Mouse (Mus musculus) layer of hippocampus, postnatal 10 days (tissue): ENCODE results near the gene Aen. TPM values are rescaled to one million over a fixed set of nuclear protein-coding genes. Genes with fewer than 3 reads are reported as not detected.

Experiments
- DNase-seq, 2 experiments: peaks; one replicate each; pipeline ENCODE4 v3.0.0; 2021; ENCODE audit warnings: low spot score in 2 of 2
- microRNA-seq, 2 experiments: library from miRNA; unstranded; fragments of <30 nt; microRNA quantifications; one replicate each; pipeline ENCODE4 v1.2.0; 2021
- total RNA-seq, 2 experiments: library from RNA; stranded (reverse); gene quantifications; 2 replicates each; pipeline ENCODE4 v1.2.3; 2021

Gene Aen
- total RNA-seq, 2 experiments from 2014 or later = 32.3 to 36.5 TPM

GRCm38 (mm10) chr7:78927266-78927665 is 31.6 kb downstream of the Aen start:
- no peak for DNase-seq

- DNase-seq = no peak
Observed at GRCm38 (mm10) chr7:78938957-78939602, 43.4 kb downstream of the Aen start.

GRCm38 (mm10) chr7:78940971-78941370 is 45.3 kb downstream of the Aen start:
- DNase-seq = no peak

GRCm38 (mm10) chr7:78942544-78942943 is 46.9 kb downstream of the Aen start:
- DNase-seq = no peak

GRCm38 (mm10) chr7:78953886-78954572 is 58.4 kb downstream of the Aen start:
- DNase-seq = no peak

DNA sequence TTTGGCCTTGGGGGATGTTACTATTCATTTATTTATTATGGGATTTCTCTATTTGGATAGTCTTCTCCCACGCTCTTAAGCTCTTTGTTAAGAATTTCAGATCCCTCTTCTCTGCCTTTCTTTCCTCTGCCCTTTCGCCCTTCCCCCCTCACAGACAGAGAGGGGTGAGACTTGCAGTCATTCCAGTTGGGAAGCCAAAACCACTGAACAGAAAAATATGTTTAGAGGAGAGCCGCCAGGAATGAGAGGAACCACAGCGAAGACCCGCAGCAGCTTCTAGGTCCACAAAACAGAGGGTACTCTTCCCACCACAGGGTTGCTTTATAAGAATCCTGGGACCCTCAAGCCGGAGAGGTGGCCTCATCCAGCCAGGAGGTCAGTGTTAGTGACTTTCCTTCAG is 59.0 kb downstream of the Aen start:
- no peak for DNase-seq

DNA sequence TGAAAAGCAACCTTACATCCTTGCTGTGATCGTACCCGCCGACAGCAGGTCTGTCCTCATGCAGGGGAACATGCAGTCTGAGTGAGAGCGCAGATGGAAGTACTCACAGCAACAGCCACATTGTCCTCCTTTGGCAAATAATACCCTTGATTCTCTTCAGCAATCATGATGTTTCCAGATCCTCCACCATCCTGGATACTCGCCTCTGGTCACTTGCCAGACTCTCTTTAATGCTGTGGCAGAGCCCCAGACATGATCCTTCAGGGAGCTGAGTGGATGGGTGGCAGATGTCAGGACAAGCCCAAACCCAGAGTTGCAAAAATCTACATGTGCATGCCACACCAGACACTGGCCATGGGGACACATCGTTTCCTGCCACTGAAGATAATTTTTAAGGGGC is 59.4 kb downstream of the Aen start:
- peak; percentile 52 to 55 for DNase-seq

DNA sequence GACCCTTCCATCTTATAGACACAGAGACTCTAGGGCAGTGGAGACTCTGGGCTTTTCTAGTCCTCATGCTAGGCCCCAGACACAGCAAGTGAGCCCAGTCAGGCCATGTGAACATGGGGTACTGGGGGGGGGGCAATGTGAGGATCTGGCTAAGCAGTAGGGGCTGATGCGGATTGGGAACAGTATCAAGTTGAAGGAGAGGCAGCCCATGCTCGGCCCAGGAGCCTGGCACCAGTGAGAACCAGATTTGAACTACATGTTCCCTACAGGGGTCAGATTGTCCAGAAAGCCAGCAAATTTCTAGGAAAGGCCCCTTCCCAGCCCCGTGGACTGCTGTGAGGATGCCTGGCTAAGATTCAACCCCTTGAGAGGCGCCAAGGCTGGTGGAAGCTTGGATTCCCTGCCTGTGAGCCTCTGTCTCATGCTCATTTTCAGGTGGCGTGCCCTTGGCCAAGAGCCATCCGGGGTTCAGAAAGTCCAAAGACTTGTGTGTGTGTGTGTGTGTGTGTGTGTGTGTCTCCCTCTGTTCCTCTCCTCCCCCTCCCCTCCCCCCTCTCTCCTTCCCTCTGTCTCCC is 62.9 kb downstream of the Aen start:
- no peak for DNase-seq

Small RNA genes lying within 50 kb of the gene (microRNA-seq; reads per million reads assigned to microRNA genes)
- gene Mir7-2 = 354 to 550 reads per million in 2 experiments

Other genes starting within 250 kb of the Aen start
- gene Ntrk3, start 157.8 kb upstream of the Aen start, total RNA-seq = 100 to 1,000 TPM; 173 to 199 TPM
- gene Mrps11, start 112.7 kb upstream of the Aen start, total RNA-seq = 10 to 100 TPM; 41.8 to 42.9 TPM
- 10 to 100 TPM; 24.0 to 27.1 TPM for gene Mrpl46, start 112.3 kb upstream of the Aen start, total RNA-seq
- 1 to 10 TPM; 6.4 to 6.9 TPM for gene Det1, start 48.6 kb upstream of the Aen start, total RNA-seq
- 1 to 10 TPM in 1 of 2 experiments, under 1 TPM in 1; 0.73 to 1.2 TPM for gene Isg20, start 17.6 kb downstream of the Aen start, total RNA-seq
- gene Acan, start 157.6 kb downstream of the Aen start, total RNA-seq = 1 to 10 TPM; 5.6 to 5.7 TPM
- gene Hapln3, start 235.2 kb downstream of the Aen start, total RNA-seq = 10 to 100 TPM in 1 of 2 experiments, 1 to 10 TPM in 1; 9.1 to 11.6 TPM